Mouse (Mus musculus) lung, postnatal 0 days (tissue): ENCODE results near the gene Adgrb3. TPM values are rescaled to one million over a fixed set of nuclear protein-coding genes. Genes with fewer than 3 reads are reported as not detected.

Experiments used
- ATAC-seq: fragments of 200-750 bp; cut with Nextera tagmentation; 2 replicates; pipeline ENCODE4 v1.8.0; 2017; ENCODE audit warnings: moderate library complexity
- DNase-seq: peaks from one replicate; pipeline ENCODE4 v3.0.0-alpha.2; 2016; ENCODE audit warnings: low spot score
- H3K27ac ChIP-seq: fragments of 300-500 bp; sonication (generic); 2 replicates; pipeline ENCODE4 v1.5.1; 2014; ENCODE audit warnings: antibody characterized with exemption, mild to moderate bottlenecking, low read length, mixed read lengths
- H3K27me3 ChIP-seq: fragments of 300-500 bp; sonication (generic); replicated peaks from 2 replicates; pipeline ENCODE4 v1.6.1; 2014; ENCODE audit warnings: low read length, mixed read lengths; ENCODE audit not compliant: insufficient read depth
- H3K36me3 ChIP-seq: fragments of 300-500 bp; sonication (generic); 2 replicates; pipeline ENCODE4 v1.6.1; 2014; ENCODE audit warnings: low read length, mixed read lengths; ENCODE audit not compliant: insufficient read depth
- H3K4me1 ChIP-seq: fragments of 300-500 bp; sonication (generic); 2 replicates; pipeline ENCODE4 v1.6.1; 2014; ENCODE audit warnings: antibody characterized with exemption, low read depth, low read length, mixed read lengths; ENCODE audit not compliant: insufficient read depth
- H3K4me2 ChIP-seq: fragments of 300-500 bp; sonication (generic); replicated peaks from 2 replicates; pipeline ENCODE4 v1.6.1; 2014; ENCODE audit warnings: low read depth, mild to moderate bottlenecking, low read length, moderate library complexity, mixed read lengths
- H3K4me3 ChIP-seq: fragments of 300-500 bp; sonication (generic); 2 replicates; pipeline ENCODE4 v1.5.1; 2014; ENCODE audit warnings: low read depth, low read length
- H3K9ac ChIP-seq: fragments of 300-500 bp; sonication (generic); replicated peaks from 2 replicates; pipeline ENCODE4 v1.6.1; 2014; ENCODE audit warnings: low read depth, mild to moderate bottlenecking
- H3K9me3 ChIP-seq: fragments of 300-500 bp; sonication (generic); 2 replicates; pipeline ENCODE4 v1.6.1; 2016; ENCODE audit warnings: low read length, mixed read lengths
- CTCF ChIP-seq: IDR thresholded peaks from 2 replicates; pipeline ENCODE4 v1.5.1; 2016; ENCODE audit warnings: antibody characterized with exemption, mild to moderate bottlenecking
- EP300 ChIP-seq: IDR thresholded peaks from 2 replicates; pipeline ENCODE4 v1.6.1; 2016; ENCODE audit warnings: antibody characterized with exemption, mild to moderate bottlenecking, control low read depth
- WGBS: fragments of 180-500 bp; shearing (Covaris S2); extraction: QIAGEN DNeasy Blood & Tissue Kit; methylation state at CpG from one replicate; pipeline ENCODE4 v1.1.7; 2014; 5-methylcytosine and 5-hydroxymethylcytosine counted together
- polyA plus RNA-seq: library from polyadenylated mRNA; unstranded; fragments of >200 nt; fragmentation: Nextera tagmentation; extraction: Ambion mirVana; gene quantifications from 2 replicates; pipeline ENCODE4 v1.2.1, GENCODE M21; 2015

Gene Adgrb3
- polyA plus RNA-seq, 1 experiment from 2014 or later = 0.05 TPM

- TF ChIP-seq CTCF = no peak
- TF ChIP-seq EP300 = no peak
- WGBS = 50% methylated on average over 3 of the region's 3 CpGs
- no peak overlapping the region for H3K4me3 ChIP-seq
- H3K9me3 ChIP-seq = no peaks in the 10 kb centered on the region
- no peak overlapping the region for H3K9ac ChIP-seq
- H3K27ac ChIP-seq = no peak overlapping the region
- ATAC-seq = no peak
- H3K36me3 ChIP-seq = no peaks in the 10 kb centered on the region
- DNase-seq = peak; percentile 6
- H3K4me1 ChIP-seq = no peaks in the 10 kb centered on the region
- no peaks in the 10 kb centered on the region for H3K27me3 ChIP-seq
- no peak overlapping the region for H3K4me2 ChIP-seq
Measured at GRCm38 (mm10) chr1:25146206-25146605, 683.3 kb downstream of the Adgrb3 start.

- no peak overlapping the region for H3K4me2 ChIP-seq
- H3K27me3 ChIP-seq = no peaks in the 10 kb centered on the region
- H3K4me1 ChIP-seq = no peaks in the 10 kb centered on the region
- H3K27ac ChIP-seq = no peak overlapping the region
- TF ChIP-seq CTCF (no peak), EP300 (no peak)
- no peak overlapping the region for H3K4me3 ChIP-seq
- H3K9ac ChIP-seq = no peak overlapping the region
- no peaks in the 10 kb centered on the region for H3K9me3 ChIP-seq
- 57% methylated on average over 4 of the region's 4 CpGs for WGBS
- H3K36me3 ChIP-seq = no peaks in the 10 kb centered on the region
- DNase-seq = no peak
- no peak for ATAC-seq
Measured at GRCm38 (mm10) chr1:25132150-25132824, 697.2 kb downstream of the Adgrb3 start.

- no peaks in the 10 kb centered on the region for H3K36me3 ChIP-seq
- ATAC-seq = peak; percentile 61
- no peaks in the 10 kb centered on the region for H3K9me3 ChIP-seq
- 41% methylated on average over 11 of the region's 11 CpGs for WGBS
- H3K4me1 ChIP-seq = no peaks in the 10 kb centered on the region
- TF ChIP-seq EP300 (no peak), CTCF (no peak)
- no peak overlapping the region for H3K9ac ChIP-seq
- no peak overlapping the region for H3K4me2 ChIP-seq
- DNase-seq = no peak
- H3K27ac ChIP-seq = no peak overlapping the region
- H3K4me3 ChIP-seq = no peak overlapping the region
- H3K27me3 ChIP-seq = no peaks in the 10 kb centered on the region
Measured at GRCm38 (mm10) chr1:25115512-25115911, 714.0 kb downstream of the Adgrb3 start.

- Histone ChIP-seq H3K27me3 (no peaks in the 10 kb centered on the region), H3K4me1 (no peaks in the 10 kb centered on the region), H3K4me2 (no peak overlapping the region), H3K4me3 (no peak overlapping the region), H3K9me3 (no peaks in the 10 kb centered on the region), H3K27ac (no peak overlapping the region), H3K9ac (no peak overlapping the region), H3K36me3 (no peaks in the 10 kb centered on the region)
- TF ChIP-seq CTCF (no peak), EP300 (no peak)
- ATAC-seq = peak; percentile 50
- peak; percentile 71 for DNase-seq
- WGBS = 50% methylated on average over 3 of the region's 3 CpGs
Measured at GRCm38 (mm10) chr1:25107500-25108101, 721.9 kb downstream of the Adgrb3 start.

GRCm38 (mm10) chr1:25106679-25107078 is 722.8 kb downstream of the Adgrb3 start:
- H3K27me3 ChIP-seq = no peaks in the 10 kb centered on the region
- no peak overlapping the region for H3K27ac ChIP-seq
- H3K4me3 ChIP-seq = no peak overlapping the region
- ATAC-seq (no peak), DNase-seq (no peak)
- TF ChIP-seq EP300 (no peak), CTCF (no peak)
- no peaks in the 10 kb centered on the region for H3K36me3 ChIP-seq
- no peaks in the 10 kb centered on the region for H3K4me1 ChIP-seq
- no peaks in the 10 kb centered on the region for H3K9me3 ChIP-seq
- 55% methylated on average over 6 of the region's 6 CpGs for WGBS
- H3K4me2 ChIP-seq = no peak overlapping the region
- no peak overlapping the region for H3K9ac ChIP-seq

GRCm38 (mm10) chr1:25105367-25105766 is 724.1 kb downstream of the Adgrb3 start:
- H3K36me3 ChIP-seq = no peaks in the 10 kb centered on the region
- peak; percentile 13; the same call in 1 of the 2 replicates for TF ChIP-seq EP300
- TF ChIP-seq CTCF = no peak
- H3K9ac ChIP-seq = no peak overlapping the region
- no peaks in the 10 kb centered on the region for H3K4me1 ChIP-seq
- no peak overlapping the region for H3K4me2 ChIP-seq
- no peak overlapping the region for H3K27ac ChIP-seq
- H3K4me3 ChIP-seq = no peak overlapping the region
- DNase-seq (peak; percentile 81), ATAC-seq (peak; percentile 85)
- no peaks in the 10 kb centered on the region for H3K9me3 ChIP-seq
- WGBS = 38% methylated on average over 4 of the region's 4 CpGs
- no peaks in the 10 kb centered on the region for H3K27me3 ChIP-seq
